Mouse (Mus musculus) thymus, postnatal 0 days (tissue): ENCODE results near the gene Pakap. TPM values are rescaled to one million over a fixed set of nuclear protein-coding genes. Genes with fewer than 3 reads are reported as not detected.

ENCODE experiments used
- DNase-seq: peaks from one replicate; pipeline ENCODE4 v3.0.0-alpha.2; 2015; ENCODE audit warnings: low spot score
- polyA plus RNA-seq: library from polyadenylated mRNA; unstranded; fragments of >200 nt; fragmentation: Nextera tagmentation; extraction: Ambion mirVana; gene quantifications from 2 replicates; pipeline ENCODE4 v1.2.1, GENCODE M21; 2015

Gene Pakap
- polyA plus RNA-seq, 1 experiment from 2014 or later = 10.0 TPM

DNA sequence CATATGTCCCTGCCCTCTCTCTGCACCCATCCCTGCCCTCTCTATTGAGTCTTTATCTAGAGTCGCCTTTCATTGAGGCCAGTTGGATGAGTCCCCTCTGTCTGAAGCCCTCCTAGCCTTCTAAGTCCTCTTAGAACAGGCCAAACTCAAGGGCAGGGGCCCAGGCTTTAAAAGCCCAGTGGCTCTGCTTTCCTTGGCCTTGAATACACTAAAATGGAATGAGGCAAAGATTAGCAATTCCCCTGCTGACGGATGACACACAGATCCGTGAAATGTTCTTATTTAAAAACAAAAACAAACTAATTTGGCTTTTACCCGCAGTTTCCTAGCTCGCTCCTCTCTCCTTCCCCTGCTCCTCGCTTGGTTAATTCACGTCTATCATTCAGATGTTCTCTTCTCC, 194.4 kb downstream of the Pakap start:
- no peak for DNase-seq

DNA sequence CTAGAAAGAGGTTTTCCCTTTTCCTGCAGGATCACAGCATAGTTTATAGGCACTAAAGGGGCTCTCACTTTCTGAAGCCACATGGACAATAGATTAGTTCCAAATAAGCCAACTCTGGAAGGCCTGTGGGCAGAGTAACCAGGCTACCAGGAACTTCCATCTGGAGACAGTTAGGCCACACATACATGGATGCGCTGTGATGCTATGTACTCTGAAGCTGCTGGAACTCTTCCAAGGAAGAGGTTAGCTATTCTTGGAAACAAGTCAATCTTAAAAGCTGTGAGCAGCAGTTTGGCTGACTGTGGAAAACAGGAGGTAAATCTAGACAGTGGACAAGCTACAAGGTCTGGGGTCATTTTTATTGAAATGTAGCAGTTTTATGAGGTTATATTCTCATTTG, 196.4 kb downstream of the Pakap start:
- DNase-seq = no peak

GRCm38 (mm10) chr4:57764926-57765325, 196.9 kb downstream of the Pakap start:
- no peak for DNase-seq

DNA sequence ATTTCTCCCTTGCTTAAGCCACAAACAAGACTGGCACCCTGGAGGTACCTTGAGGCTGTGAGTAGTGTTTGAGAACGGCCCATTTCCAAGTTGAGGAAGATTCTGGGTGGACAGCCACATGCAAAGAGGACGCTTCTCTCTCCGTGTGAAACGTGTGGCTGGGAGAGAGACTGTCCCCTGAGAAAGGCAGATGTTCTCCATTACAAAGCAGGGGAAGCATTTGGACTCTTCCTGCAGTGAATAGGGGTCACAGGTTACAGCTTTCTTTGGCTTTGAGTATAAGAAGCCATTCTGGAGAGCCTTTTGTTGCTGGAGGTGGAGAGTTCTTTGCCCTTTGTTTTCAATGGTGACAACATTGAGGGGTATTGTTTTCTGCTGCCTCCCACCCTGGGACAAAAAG, 197.8 kb downstream of the Pakap start:
- DNase-seq = no peak

DNA sequence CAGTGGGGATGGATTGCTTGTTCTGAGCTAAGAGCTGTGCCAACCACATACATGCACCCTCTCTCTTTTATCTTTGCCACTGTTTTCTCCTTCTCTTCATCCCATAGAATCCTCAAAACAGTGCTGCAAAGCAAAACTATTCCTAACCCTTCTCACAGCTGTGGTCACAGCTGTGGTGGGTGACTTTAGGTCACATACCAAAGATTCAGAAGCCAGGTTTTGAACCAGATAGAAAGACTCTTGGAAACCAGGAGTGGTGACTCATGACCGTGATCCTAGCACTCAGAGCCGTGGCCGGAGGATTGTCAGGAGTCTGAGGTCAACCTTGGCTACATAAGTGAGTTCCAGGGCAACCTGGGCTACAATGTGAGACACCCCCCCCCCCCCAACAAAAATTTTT, 201.0 kb downstream of the Pakap start:
- DNase-seq = no peak

GRCm38 (mm10) chr4:57770185-57770823, 202.3 kb downstream of the Pakap start:
- DNase-seq = no peak

DNA sequence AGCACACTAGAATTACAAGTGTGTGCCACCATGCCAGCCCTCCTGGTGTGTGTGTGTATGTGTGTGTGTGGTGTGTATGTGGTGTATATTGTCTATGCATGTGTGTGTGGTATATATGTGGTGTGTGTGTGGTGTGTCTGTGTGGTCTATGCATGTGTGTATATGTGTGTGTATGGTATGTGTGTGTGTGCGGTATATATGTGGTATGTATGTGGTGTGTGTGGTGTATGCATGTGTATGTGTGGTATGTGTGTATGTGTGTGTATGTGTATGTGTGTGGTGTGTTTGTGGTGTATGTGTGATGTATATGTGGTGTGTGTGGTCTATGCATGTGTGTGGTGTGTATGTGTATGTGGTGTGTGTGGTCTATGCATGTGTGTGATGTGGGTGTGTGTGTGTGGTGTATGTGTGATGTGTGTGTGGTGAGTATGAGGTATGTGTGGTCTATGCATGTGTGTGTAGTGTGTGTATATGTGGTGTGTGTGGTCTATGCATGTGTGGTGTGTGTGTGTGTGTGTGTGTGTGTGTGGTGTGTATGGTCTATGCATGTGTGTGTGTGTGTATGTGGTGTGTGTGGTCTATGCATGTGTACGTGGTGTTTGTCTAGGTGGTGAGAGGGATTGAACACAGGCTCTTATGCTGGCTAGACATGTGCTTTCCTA, 203.7 kb downstream of the Pakap start:
- no peak for DNase-seq

- no peak for DNase-seq
These were observed 205.0 kb downstream of the Pakap start for GRCm38 (mm10) chr4:57772851-57773510.

- DNase-seq = no peak
These were observed 206.5 kb downstream of the Pakap start for GRCm38 (mm10) chr4:57774517-57774916.

DNA sequence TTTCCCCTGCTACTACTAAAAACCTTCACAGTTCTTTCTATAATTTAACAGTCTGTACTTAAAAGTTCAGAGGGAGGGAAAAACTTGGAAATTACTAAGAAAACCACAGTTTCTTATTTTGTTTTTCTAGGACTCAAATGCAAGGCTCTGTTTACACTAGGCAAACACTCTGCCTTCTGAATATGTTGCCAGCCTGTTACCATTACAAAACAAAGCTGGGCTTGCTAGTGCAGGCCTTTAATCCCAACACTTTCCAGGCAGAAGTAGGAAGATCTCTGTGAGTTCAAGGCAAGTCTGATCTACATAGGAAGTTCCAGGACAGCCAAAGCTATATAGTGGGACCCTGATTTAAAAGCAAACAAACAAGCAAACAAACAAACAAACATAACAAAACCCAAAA, 207.6 kb downstream of the Pakap start:
- DNase-seq = no peak

DNA sequence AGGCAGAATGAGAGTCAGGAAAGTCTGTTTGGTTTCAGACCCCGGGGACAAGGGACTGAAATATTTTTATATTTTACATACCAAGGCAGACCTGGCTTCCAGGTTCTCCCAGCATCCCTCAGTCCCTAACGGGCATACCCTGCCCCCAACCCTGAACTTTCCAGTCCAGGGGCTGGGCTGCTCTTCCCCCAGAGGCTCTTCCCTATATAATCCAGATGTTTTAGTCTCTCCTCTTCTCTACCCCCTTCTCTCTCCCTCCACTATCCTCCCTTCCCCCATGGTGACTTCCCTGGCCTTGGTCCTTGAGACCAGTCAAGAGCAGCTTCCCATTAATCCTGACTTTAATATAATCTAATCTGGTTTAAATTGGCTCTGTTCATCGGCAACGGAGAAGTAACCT, 212.4 kb downstream of the Pakap start:
- no peak for DNase-seq

- DNase-seq = no peak
These were observed 213.1 kb downstream of the Pakap start for GRCm38 (mm10) chr4:57780833-57781641.

DNA sequence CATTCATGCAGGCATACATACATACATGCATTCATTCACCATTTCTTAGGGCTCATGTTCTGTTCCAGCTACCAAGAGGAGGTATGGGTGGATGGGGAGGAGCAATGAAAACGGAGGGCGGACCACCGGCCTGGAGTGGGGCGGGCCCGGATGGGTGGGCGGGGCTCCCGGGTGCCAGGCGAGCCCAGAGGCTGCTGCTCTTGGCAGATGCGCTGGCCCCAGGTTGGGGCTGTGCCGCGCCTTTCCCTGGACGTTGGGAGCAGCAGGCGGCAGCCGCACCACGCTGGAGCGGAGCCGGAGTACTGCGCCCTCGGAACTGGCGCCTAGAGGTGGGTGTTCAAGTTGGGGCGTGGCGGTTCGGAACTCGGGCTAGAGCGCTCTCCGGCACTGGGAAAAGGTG, 214.0 kb downstream of the Pakap start:
- peak; percentile 80 for DNase-seq

GRCm38 (mm10) chr4:57782549-57783390, 214.8 kb downstream of the Pakap start:
- peak; percentile 37 for DNase-seq

DNA sequence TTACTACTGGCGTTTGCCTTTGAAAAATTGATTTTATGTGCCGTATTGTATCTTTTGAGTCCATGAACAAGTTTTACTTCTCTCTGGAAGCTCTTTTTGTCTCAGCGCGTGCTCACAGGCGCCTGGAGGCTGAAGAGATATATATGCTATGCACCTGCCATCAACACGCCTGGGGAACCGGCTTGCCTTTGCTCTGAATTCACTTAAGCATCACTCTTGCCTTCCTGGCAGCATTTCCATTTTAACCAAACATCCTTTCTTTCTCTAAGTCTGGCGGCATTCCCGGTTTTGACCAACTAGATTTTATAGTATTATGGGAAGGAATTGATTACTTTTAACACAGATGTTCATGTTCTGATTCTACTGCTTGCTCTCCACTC, 215.4 kb downstream of the Pakap start:
- peak; percentile 42 for DNase-seq

DNA sequence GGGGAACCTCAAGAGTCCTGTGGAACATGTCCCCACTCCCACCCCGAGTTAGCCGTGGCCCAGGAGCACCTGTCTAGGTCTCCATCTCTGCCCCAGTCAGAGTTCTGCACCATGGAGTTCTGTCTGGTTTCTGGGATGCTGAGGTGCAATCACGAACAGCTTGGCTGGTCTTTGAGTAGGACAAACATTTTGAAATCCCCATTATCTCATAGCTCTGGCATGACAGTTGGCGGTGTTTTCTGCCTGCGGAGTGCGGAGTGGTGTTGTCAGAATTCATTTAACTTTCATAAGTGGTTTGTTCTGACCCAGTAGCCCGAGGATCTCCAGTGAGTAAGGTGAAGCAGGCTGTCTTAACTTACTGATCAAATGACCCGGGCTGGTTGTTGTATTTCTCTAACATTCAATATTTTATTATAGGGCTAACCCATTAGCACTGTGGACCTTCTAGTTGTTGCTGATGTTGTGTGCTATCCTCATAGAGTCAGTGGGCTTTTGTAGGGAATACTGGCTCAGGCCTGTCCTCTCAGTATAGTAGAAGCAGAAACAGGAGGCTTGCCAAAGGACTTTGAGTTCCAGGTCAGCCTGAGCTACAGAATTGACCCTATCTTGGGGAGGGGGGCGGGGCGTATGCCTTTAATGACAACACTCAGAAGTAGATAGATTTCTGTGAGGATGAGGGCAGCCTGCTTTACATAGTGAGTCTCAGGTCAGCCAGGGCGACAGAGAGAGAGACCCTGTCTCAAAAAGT, 216.0 kb downstream of the Pakap start:
- DNase-seq = no peak

DNA sequence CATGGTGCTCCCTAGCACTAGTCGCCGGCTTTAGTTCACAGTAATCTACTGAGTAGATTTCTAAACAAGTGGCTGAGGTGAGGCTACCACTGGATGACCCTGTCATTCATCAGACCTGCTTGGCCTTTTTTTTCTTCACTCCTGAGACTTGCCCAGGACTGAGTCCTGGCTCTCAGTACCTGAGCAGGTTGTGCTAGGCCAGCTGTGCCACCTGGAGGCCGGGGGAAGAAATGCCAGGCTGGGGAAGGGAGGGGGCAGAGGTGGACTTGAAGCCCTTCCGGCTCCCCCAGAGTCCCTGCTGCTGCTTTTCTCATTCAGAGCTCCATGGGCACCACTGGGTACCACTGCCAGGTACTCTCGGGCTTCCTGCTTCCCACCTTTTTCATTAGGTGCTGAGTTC, 220.7 kb downstream of the Pakap start:
- DNase-seq = peak; percentile 52

DNA sequence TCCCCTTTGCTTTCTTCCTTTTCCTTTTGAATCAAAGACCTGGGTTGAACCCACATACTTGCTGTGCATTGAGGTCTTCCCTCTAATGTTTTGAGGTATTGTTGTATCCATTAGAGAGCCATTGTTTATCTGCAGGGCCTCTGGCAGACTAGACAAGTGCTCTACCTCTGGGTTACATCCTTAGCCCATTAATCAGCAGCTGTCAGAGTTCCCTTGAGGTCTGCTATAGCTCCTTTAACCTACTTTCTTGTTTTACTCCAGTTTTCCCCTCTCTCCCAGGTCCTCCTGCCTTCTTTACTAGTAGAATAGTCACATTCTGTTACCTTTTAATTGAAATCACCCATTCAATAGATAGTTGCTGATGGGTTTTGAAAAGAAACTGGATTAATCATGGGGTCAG, 221.1 kb downstream of the Pakap start:
- DNase-seq = no peak

DNA sequence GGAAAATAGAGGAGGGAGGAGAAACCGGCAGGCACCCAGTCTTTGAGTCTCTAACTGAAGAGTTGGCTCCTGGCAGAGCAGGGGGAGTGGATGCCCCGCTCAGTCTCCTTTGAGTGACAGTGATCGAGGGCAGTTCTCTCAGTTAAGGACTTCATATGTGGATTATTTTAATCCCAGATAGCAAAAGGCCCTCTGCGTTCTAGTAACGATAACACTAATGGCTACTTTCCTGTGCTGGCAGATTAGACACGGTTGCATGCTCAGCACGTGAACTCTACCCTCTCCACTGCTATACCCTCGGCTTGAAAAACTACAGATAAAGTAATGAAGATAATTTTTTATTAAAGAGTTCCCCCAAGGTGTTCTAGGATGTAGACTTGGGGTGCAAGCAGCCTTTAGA, 226.0 kb downstream of the Pakap start:
- DNase-seq = no peak

GRCm38 (mm10) chr4:57794547-57794946, 226.6 kb downstream of the Pakap start:
- no peak for DNase-seq
